Comparison of ENCODE assay signal across 9 mouse cellular contexts in genomic region chr12:116772081-116772566, GRCm38 (mm10).
DNase-seq lines count a peak whose midpoint lies in the region; ATAC-seq and TF ChIP-seq lines count a peak whose summit lies in the region.
"Had no signal": no experiment of that assay in that cellular context is flagged by ENCODE, and none has a peak within 500 bp of the region (broad histone marks: within the 10 kb centered on the region; RNA-seq: fewer than 3 reads in every experiment).

No protein-coding gene starts in this region.

- no peaks in the 10 kb centered on the region for H3K9me3 ChIP-seq in hindbrain, embryonic 11.5 days (ENCODE audit: control insufficient read depth, low read length)
- H3K9me3 ChIP-seq in hindbrain, embryonic 14.5 days (ENCODE audit: control insufficient read depth, low read length) = no peaks in the 10 kb centered on the region
- H3K9me3 ChIP-seq in kidney, embryonic 15.5 days (replicated peaks) = no peaks in the 10 kb centered on the region
- H3K9me3 ChIP-seq: embryonic facial prominence, embryonic 15.5 days had no signal

- TF ChIP-seq POLR2A in brain, embryonic 14.5 days (IDR thresholded peaks at IDR 0.05; ENCODE audit: borderline replicate concordance, extremely low read depth, insufficient read depth, insufficient read length, poor library complexity, severe bottlenecking) = no peak

- H3K4me3 ChIP-seq in hindbrain, embryonic 11.5 days (ENCODE audit: low read depth, low read length) = no peak overlapping the region
- H3K4me3 ChIP-seq in hindbrain, embryonic 14.5 days (replicated peaks; ENCODE audit: low read length) = no peak overlapping the region
- no peak overlapping the region for H3K4me3 ChIP-seq in kidney, embryonic 15.5 days (replicated peaks)
- H3K4me3 ChIP-seq: embryonic facial prominence, embryonic 15.5 days had no signal

- 37% methylated on average over 7 of the region's 7 CpGs for WGBS in hindbrain, embryonic 11.5 days
- 48% methylated on average over 7 of the region's 7 CpGs for whole genome bisulfite sequencing in hindbrain, embryonic 14.5 days
- 51% methylated on average over 7 of the region's 7 CpGs for WGBS in kidney, embryonic 15.5 days

- peak; percentile 29 for DNase-seq in hindbrain, embryonic 11.5 days (ENCODE audit: low spot score)
- DNase-seq in hindbrain, embryonic 14.5 days (ENCODE audit: low spot score) = no peak
- DNase-seq in brain, embryonic 14.5 days (ENCODE audit: low read depth) = peak; percentile 82
- peak; percentile 71 for DNase-seq in lung, postnatal 36 days
- no peak for DNase-seq in right cerebral cortex, postnatal 36 days (ENCODE audit: low spot score in 2 of 2)
- no peak for DNase-seq in spleen, adult 18-20 months
- no peak for DNase-seq in testis, postnatal 14 days (ENCODE audit: low spot score)

- peak; percentile 39; the same call in 1 of the 2 replicates for ATAC-seq in hindbrain, embryonic 11.5 days (ENCODE audit: low FRiP score)
- ATAC-seq in hindbrain, embryonic 14.5 days (ENCODE audit: low FRiP score) = no peak
- peak; percentile 16; the same call in 1 of the 2 replicates for ATAC-seq in kidney, embryonic 15.5 days (replicated peaks; ENCODE audit: low FRiP score)

- no peaks in the 10 kb centered on the region for H3K27me3 ChIP-seq in hindbrain, embryonic 11.5 days (ENCODE audit: control insufficient read depth, insufficient read depth, low read length)
- no peaks in the 10 kb centered on the region for H3K27me3 ChIP-seq in hindbrain, embryonic 14.5 days (ENCODE audit: control insufficient read depth, insufficient read depth, low read length)
- H3K27me3 ChIP-seq in kidney, embryonic 15.5 days = no peaks in the 10 kb centered on the region
- H3K27me3 ChIP-seq: embryonic facial prominence, embryonic 15.5 days had no signal

- TF ChIP-seq CTCF in brain, embryonic 14.5 days (IDR thresholded peaks at IDR 0.05; ENCODE audit: borderline replicate concordance, extremely low read depth, insufficient read depth, insufficient read length) = no peak

- H3K36me3 ChIP-seq in hindbrain, embryonic 11.5 days (ENCODE audit: control insufficient read depth, insufficient read depth, low read length) = no peaks in the 10 kb centered on the region
- H3K36me3 ChIP-seq in hindbrain, embryonic 14.5 days (replicated peaks; ENCODE audit: control insufficient read depth, insufficient read depth) = no peaks in the 10 kb centered on the region
- no peaks in the 10 kb centered on the region for H3K36me3 ChIP-seq in kidney, embryonic 15.5 days
- H3K36me3 ChIP-seq: embryonic facial prominence, embryonic 15.5 days had no signal

- H3K4me2 ChIP-seq in hindbrain, embryonic 11.5 days (replicated peaks; ENCODE audit: low read depth, low read length) = no peak overlapping the region
- no peak overlapping the region for H3K4me2 ChIP-seq in hindbrain, embryonic 14.5 days (replicated peaks)
- H3K4me2 ChIP-seq in kidney, embryonic 15.5 days = no peak overlapping the region
- H3K4me2 ChIP-seq: embryonic facial prominence, embryonic 15.5 days had no signal

- no peak overlapping the region for H3K9ac ChIP-seq in hindbrain, embryonic 11.5 days (ENCODE audit: low read depth, low read length)
- no peak overlapping the region for H3K9ac ChIP-seq in hindbrain, embryonic 14.5 days
- H3K9ac ChIP-seq in kidney, embryonic 15.5 days = no peak overlapping the region
- H3K9ac ChIP-seq: embryonic facial prominence, embryonic 15.5 days had no signal

- no peak overlapping the region for H3K27ac ChIP-seq in hindbrain, embryonic 11.5 days (ENCODE audit: low read depth, low read length)
- no peak overlapping the region for H3K27ac ChIP-seq in hindbrain, embryonic 14.5 days
- no peak overlapping the region for H3K27ac ChIP-seq in kidney, embryonic 15.5 days
- H3K27ac ChIP-seq: embryonic facial prominence, embryonic 15.5 days had no signal

- H3K4me1 ChIP-seq in hindbrain, embryonic 11.5 days (replicated peaks; ENCODE audit: control insufficient read depth, insufficient read depth, low read length) = peaks cover 2% of the 10 kb centered on the region
- H3K4me1 ChIP-seq in hindbrain, embryonic 14.5 days (replicated peaks; ENCODE audit: control insufficient read depth, insufficient read depth, low read length) = no peaks in the 10 kb centered on the region
- no peaks in the 10 kb centered on the region for H3K4me1 ChIP-seq in kidney, embryonic 15.5 days
- H3K4me1 ChIP-seq: embryonic facial prominence, embryonic 15.5 days had no signal

Comparison
In these comparisons a context has a peak if more than half of its experiments do, and no peak if none do; other contexts are left out.
1. DNase-seq: peak in hindbrain, embryonic 11.5 days (single experiment), brain, embryonic 14.5 days (single experiment) and lung, postnatal 36 days (single experiment); none in hindbrain, embryonic 14.5 days (single experiment), right cerebral cortex, postnatal 36 days (0 of 2), spleen, adult 18-20 months (0 of 2) and testis, postnatal 14 days (single experiment).